Mouse (Mus musculus) mesoderm, embryonic 11.5 days (tissue): ENCODE measurements around the gene Gsto1.
"Not testable (repeated sequence)": the region's sequence is repeated elsewhere in the genome, so short reads cannot be mapped to it uniquely, and the experiment has no call there.

ENCODE experiments used
- DNase-seq: peaks from one replicate; pipeline ENCODE4 v3.0.0-alpha.2; 2012; ENCODE audit warnings: low read depth, low spot score

Gene Gsto1

GRCm38 (mm10) chr19:47854796-47855783, at the start of gene Gsto1:
Gsto1 (plus strand) TSS chr19:47854970.
- DNase-seq, result peak; percentile 90

GRCm38 (mm10) chr19:47812091-47812490, 42.7 kb upstream of the Gsto1 start:
- no peak for DNase-seq

DNA sequence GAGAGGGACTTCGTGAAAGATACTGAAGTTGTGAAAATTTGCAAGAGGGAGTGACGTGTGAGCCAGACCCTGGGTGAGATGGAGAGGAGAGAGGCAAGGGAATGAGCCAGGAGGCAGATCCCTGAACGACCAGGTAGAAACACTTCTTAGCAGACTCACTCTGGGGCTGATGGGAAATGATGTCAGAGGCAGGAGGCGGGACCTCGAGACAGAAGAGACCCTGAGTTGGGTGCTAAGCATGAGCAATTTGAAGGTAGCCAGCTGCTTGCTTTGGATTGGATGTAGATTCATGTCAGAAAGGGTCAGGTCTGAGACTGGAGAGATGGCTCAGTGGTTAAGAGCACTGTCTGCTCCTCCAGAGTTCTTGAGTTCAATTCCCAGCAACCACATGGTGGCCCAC, 40.0 kb upstream of the Gsto1 start:
- no peak for DNase-seq

DNA sequence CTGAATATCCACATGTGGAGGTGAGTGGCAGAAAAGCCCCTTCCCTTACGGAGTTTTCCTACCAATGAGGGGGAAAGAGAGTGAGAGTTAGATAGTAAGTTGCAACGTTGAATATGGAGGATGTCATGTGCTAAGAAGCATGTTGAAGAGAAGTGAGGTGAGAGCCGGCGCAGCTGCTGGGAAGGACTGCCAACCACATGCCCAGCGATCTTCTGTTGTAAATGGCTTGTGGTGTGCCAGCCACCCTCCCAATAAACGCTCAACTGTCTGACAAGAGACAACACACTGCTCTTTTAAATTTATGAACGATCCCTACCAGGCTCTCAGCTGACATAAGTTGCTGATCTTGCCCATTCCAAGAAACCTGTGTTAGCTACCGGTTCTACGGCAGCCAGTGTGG, 37.1 kb upstream of the Gsto1 start:
- no peak for DNase-seq

GRCm38 (mm10) chr19:47820832-47821493, 33.8 kb upstream of the Gsto1 start:
- peak; percentile 85 for DNase-seq

DNA sequence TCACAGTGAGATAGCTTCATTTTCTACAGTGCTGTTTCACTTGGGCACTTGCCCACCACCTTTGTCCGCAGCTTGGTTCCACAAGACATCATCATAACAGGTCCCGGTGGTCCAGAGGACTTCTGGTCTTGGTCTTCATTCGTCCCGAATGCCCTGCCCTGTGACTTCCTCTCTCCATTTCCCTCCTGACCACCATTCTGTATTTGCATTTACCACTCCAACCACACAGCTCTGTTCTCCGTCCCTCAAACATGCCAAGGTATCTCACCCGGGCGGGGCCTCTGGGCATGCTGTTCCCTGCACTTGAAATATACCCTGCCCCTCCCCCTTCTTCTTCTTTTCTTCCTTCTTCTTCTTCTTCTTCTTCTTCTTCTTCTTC, 33.3 kb upstream of the Gsto1 start:
- no peak for DNase-seq

GRCm38 (mm10) chr19:47822143-47822796, 32.5 kb upstream of the Gsto1 start:
- no peak for DNase-seq

- DNase-seq, result no peak
Measured at GRCm38 (mm10) chr19:47824026-47824425, 30.7 kb upstream of the Gsto1 start.

DNA sequence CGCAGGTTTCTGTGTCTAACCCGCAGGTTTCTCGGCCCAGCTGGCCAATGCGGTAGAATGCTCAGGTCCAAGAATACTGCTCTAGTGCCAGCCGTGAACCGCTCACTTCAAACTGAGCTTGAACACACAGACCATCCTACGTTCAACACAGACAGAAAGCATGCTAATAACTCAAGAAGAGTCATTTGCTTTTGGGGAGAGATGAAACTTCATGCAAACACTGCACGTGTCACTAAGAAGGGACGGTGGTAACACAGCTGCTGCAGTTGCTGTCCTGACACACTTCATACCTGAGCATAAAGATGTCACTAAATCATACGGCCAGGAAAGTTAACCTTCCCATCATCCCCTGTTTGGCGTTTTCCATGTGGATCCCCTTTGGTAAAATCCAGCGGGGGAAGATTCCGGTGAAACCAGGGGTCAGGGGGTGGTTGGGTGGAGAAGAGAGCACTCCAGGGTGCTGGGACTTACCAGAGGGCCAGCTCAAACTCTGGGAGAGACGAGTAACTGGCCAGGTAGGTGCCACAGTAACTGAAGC, 24.8 kb upstream of the Gsto1 start:
- no peak for DNase-seq

GRCm38 (mm10) chr19:47831111-47831510, 23.7 kb upstream of the Gsto1 start:
- DNase-seq, result no peak

DNA sequence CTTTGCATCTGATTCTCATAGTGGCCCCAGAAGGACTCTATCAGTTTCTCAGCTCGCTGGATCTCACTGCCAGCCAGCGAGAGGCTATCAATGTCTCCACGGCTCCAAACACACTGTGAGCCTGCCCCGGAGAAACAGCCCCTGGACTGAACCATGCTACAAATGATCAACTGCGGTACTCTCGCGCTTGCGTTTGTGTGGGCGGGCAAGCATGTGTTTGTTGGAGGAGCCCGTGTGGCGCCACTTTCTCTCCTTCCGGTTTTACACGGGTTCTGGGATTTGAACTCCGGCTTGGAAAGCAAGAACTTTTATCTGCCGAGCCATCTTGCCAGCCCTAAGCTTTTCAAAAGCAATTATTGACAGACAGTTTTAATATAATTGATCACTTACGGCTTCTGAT, 22.5 kb upstream of the Gsto1 start:
- DNase-seq, result no peak

DNA sequence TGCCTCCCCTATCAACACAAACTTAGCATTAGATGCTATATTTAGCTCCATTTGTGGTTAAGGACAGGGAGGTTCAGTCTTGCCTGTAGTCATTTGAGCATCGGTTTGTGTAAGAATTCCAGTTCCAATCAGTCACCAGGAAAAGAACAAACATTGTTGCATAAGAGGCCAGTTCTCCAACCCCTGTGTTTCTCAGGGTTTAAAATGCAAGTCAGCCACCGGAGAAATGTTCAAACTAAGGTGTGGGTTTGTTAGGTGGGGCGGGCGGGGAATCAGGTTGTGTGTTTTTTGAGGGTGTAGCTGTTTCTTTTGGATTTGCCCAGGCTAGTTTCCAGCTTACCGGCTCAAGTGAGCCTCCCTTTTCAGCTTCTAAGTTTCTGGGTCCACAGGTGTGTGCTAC, 20.2 kb upstream of the Gsto1 start:
- no peak for DNase-seq

DNA sequence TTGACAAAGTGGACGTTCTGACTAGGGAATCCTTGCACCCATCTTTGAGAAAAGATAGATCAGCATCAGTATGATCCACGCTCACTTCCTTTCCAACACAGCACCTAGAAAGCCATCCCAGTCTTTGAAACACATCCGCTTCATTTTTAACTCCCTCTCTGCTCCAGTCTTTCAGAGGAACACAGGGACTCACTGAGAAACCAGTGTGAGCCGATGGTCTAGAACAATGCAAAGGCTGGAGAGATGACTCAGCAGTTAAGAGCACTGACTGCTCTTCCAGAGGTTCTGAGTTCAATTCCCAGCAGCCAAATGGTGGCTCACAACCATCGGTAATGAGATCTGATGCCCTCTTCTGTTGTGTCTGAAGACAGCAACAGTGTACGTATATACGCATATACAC, 19.0 kb upstream of the Gsto1 start:
- no peak for DNase-seq

- peak; percentile 82 for DNase-seq
Measured at GRCm38 (mm10) chr19:47836701-47837526, 17.9 kb upstream of the Gsto1 start.

DNA sequence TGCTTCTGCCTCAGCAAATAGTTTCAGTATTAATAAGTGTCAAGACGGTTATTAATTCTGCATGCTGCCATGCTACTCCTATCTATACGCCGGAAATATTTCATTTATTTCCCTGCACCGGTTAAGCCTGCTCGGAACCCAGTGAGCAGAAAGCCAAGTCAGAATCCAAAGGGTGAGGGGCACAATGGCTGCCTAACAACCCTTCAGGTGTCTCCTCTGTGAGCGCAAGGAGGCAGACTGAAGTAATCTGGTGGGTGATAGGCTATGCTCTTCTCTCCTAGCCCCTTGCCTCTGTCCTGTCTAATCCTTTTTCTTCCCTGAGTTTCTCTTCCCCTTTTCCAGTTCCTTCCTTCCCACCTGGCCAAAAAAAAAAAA, 17.3 kb upstream of the Gsto1 start:
- no peak for DNase-seq

- not testable (repeated sequence) for DNase-seq
Measured at GRCm38 (mm10) chr19:47841234-47841633, 13.5 kb upstream of the Gsto1 start.

DNA sequence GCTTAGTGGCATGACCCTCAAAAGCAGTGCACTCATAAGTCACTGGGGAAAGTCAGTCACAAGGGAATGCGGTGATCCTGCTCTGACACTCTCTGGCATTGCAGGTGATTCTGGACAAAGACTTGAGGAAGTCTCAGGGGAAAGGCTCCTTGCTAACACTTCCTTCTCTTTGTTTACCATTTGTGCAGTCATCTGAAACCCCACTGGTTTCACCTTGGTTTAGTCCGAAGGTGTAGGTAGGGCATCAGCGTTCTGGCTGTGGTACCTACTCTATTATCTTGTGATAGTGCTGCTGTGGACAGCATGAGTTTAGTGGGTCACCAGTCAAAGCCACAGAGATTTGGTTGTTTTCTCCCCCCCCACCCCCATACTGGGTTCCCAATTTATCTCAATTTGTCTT, 5.0 kb upstream of the Gsto1 start:
- DNase-seq, result no peak

- not testable (repeated sequence) for DNase-seq
Measured at GRCm38 (mm10) chr19:47852131-47852530, 2.6 kb upstream of the Gsto1 start.

- DNase-seq, result no peak
Measured at GRCm38 (mm10) chr19:47853053-47853452, 1.7 kb upstream of the Gsto1 start.

DNA sequence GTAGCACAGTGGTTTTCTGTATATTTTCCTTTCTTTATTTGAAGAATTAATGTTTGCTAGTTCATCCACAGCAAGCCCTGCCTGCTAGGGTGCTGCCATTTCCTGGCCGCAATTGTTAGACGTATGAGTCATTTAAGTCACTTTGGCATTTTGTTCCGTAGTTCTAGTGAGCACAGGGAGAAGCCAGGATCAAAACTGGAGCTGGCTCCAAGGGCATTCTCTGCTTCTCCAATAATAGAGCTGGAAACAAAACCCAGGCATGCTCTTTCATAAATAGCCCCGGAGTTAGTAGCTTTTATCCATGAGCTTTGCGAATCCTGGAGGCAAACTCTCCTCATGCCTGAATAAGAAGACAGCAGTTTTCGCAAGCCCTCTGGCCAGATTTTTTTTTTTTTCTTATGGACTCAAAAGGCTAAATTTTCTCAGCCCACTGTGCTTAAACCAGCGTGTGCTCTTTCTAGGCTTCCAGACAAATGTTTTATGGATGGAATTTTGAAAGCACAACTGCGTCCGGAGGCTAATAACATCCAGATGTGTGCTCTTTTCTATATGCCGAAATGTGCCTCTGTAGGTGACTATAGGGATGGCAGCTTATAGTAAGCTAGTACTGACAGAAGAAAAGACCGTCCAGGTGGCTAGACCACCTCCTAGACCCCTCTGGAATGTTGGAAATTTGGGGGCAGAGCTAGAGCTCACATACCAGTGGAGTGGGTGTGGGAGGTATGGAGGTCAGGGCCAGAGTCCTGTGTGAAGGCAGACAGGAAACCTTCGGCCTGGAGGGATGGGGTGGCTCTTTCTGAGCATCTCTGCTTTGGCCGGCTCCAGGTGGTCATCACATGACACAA, 597 bp upstream of the Gsto1 start:
- peak; percentile 84 for DNase-seq
